Mouse (Mus musculus): ENCODE results near the gene Spen.

Gene Spen

DNA sequence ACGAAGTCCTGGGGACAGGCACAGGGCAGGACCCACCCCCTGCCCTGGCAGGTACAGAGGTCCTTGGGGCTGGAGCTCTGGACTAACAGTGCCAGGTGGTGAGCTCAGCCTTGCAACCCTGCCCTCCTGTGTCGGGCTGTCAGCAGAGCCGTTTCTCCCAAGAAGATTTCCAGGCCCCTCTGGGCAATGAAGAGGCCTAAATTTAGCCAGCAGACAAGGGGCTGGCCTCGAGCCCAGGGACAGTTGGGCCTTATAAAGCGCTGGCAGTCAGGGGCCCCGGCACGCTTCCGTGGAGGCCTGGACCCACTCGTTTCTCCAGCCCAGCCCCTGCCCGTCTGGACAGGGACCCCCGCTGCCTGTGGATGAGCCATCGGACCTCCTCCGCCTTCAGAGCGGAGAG, 117.0 kb downstream of the Spen start:
- no peak for ATAC-seq (ENCODE audit: low TSS enrichment)

DNA sequence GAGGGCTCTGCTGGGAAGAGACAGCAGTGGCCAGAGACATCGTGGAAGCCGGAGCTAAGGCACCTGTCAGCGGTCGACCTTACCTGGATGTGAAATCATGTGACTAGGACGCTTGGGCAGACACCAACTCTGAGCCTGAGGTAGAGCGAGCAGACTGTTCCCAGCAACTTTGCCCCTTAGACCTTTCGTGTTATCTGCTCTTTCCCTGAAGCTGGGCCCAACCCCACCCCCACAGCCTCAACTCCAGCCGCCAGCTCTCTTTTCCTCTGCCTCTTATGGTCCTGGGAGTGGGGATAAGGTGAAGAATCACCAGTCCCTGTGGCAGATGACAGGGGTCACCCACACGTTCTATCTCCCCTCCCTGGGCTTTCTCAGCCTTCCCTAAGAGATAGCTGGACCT, 117.5 kb downstream of the Spen start:
- ATAC-seq (ENCODE audit: low TSS enrichment), result no peak

- ATAC-seq (ENCODE audit: low TSS enrichment), result no peak
Measured at GRCm38 (mm10) chr4:141420192-141420829, 118.1 kb downstream of the Spen start, which contains the start of gene Hspb7. Gene Hspb7 (plus strand): TSS chr4:141420779.

DNA sequence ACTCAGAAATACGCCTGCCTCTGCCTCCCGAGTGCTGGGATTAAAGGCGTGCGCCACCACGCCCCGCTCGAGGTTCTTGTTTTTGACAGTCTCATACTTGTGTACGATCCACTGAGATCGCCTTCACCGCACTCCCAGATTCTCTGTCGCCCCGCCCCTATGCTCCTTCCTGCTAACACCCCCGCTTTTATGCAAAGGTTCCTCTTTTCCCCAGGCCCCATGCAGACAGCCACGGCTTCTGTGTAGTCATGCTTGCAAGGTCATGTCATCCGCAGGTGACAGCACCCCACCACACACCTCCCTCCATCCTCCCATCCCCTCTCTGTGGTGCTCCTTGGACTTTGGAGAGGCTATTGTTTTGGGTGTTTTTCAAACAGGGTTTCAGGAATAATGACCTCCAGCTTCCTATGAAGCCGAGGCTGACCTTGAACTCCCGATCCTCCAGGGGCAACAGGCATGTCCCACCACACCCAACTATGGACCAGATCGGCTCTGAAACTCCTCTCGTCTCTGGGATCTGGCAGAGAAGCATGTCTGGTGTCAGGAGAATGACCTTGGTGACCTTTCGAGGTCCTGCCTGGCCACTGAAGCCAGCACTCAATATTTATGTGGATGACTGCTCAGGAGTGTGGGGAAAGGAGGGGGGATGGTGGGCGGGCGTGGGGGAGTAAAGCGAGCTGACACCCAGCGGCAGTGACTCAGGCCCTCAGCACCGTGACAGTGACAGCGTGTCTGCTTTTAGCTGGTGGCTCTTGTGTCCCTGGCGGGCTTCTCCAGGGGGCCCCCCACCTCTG, 118.8 kb downstream of the Spen start:
- peak; percentile 45; the same call in 1 of the 2 replicates for ATAC-seq (ENCODE audit: low TSS enrichment)
